Mouse (Mus musculus) forelimb bud, embryonic 11.5 days (tissue): ENCODE results near the gene Galnt18.

Experiments
- DNase-seq: peaks from one replicate; pipeline ENCODE4 v3.0.0-alpha.2; 2012; ENCODE audit warnings: low read depth, low spot score

Gene Galnt18

DNA sequence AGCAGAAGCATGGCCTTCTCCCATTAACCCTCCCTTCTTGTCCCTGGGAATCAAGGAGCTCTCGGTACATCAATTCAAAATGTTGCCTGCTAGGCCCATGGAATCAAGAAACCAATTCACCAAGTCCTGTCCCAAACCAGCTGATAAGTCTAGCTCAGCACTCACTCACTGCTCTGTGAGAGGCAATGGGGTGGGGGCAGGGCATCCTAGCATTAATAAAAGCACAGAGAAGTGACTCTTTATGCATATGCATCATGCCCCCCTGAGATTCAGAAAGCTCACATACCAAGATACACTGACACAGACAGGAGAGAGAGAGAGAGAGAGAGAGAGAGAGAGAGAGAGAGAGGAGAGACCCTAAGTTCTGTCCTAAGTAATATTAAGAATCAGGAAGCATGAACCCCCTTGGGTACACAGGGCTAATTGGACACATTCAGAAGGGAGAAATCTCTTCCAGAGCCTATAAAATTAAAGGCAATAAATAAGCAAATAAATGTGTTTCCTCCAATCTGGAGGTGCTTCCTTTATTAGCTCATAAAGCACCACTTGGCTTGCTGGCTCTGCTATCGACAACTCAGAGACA, 141.8 kb downstream of the Galnt18 start:
- DNase-seq, result peak; percentile 49

DNA sequence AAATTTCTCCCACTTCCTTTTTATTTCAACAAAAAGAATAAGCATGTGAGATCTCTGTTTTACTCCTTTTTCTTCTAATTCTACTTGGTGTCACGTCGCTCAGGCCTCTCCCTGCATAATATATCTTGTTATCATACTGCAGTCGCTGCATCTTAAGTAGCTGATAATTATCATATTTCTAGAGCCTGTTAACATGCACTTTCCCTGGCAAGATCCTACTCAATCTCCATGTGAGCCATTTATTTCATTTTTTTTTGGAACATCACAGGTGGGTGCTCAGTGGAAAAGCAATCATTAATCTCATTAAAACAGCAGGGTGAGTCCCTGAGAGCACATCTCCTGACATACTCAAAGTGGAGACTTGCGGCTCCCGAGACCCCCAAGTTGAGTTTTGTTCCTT, 143.3 kb downstream of the Galnt18 start:
- DNase-seq, result no peak

DNA sequence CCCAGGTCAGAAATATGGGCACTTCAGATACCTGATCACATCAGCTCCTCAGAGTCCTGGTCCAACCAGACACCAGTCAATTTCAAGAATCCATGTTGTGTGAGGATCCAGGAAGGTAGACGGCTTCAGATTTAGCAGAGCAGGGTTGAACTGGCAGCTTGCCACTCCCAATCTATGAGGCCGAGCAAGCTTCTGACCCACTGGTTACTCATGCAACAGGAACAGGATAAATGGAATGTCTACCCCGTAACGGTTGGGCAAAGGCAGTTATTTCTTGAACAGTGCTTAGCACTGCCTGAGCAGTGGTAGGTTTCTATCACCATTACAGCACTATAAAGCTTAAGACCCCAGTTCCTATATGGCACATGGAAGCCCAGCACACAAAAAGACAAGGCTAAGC, 148.5 kb downstream of the Galnt18 start:
- no peak for DNase-seq

DNA sequence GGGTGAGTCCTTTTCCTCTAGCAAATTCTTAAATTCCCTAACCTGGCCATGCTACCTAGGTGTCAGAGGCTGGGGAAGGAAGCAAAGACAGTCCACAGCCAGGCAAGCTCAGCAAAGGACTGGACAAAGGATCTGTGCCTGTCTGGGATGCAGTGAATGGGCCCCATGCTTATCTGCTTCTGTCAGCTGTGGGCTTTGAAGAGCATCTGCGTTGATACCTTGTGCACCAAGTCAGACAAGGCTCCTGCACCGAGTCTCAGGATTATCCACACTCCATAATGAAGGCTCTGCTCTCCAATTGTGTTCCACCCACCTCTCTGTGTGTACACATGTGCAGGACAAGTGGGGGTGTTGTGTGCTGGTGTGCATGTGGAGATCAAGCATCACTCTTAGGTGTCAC, 153.5 kb downstream of the Galnt18 start:
- DNase-seq, result no peak

DNA sequence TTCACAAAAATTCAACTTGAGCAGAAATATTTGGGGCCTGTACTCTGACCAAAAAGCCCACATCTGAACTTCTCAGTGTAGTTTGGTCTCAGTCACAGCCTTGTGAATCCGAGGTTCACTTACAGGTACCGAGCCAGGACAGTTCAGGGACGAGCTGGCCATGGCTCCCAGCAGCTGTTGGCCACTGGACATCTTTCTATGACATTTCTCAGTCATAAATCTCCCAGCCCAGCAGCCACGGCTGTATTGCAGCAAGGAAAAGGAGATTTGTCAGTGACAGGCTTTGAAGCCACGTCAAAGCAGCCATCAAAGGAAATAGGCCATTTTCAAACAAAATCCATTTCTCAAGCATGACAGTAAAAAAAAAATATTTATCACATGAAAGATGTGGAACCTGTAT, 154.0 kb downstream of the Galnt18 start:
- DNase-seq, result no peak

DNA sequence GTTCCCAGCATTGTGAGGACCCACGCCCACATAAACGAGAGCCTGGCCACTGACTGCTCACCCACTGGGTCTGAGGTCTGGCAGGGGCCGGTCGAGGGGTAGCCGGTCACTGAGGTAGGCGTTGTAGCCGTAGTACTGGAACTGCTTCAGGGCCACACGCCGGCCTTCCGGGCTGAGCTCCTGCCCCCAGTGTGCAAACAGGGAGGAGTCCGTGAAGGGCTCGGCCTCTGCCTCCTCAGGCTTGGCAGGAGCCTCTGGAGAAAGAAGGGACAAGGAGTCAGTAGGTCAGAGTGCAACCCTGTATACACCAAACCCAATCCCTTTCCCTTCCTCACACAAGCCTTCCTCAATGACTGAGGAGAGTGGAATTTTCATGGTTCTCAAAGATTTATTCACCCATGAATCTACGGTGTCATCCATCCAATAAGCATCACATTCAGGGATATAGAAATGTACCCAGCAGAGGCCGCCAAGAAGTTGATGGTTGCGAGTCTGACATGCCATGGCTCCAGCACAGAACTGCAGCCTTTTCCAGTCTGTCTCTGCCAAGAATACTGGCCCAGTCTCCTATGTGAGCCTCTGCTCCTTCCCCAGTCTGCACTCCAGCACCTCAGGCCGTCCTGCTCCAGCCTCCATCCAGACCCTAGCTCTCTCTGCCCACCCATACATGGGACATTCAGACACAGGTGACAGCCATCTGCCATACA, 163.4 kb downstream of the Galnt18 start:
- no peak for DNase-seq

DNA sequence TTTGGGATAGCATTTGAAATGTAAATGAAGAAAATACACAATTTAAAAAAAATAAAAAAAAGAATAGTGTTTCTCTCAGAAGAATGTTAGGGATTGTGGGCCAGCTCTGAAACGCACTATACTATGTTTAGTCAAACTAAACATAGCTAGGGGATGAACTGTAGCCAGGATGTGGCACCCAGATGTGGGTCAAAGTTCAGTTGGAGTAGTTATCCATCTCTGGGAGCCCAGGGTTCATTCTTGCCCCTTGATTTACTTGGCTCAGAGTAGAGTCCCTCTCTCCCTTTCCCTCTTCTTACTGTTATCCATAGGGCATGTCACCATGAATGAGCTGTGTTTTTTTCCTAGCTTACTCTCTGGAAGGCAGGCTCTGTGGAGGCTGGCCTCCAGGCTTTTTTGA, 165.3 kb downstream of the Galnt18 start:
- no peak for DNase-seq

DNA sequence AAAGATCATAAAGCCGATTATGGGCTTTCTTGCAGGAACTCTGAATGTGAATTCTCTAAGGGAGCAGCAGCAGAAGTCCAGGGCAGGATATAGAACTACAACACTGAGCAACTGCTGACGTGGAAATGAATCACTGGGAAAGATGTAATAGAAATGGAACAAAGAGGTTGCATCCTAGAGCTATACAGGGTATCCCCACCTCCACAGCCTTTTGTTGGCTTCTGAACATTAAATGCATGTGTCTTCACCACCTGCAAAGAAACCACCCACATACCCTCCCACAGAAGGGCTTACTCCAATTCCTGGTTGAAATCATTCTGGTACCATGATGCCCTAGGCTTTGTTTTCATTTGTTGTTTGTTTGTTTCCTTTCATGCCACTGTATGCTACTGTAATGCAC, 172.3 kb downstream of the Galnt18 start:
- no peak for DNase-seq

DNA sequence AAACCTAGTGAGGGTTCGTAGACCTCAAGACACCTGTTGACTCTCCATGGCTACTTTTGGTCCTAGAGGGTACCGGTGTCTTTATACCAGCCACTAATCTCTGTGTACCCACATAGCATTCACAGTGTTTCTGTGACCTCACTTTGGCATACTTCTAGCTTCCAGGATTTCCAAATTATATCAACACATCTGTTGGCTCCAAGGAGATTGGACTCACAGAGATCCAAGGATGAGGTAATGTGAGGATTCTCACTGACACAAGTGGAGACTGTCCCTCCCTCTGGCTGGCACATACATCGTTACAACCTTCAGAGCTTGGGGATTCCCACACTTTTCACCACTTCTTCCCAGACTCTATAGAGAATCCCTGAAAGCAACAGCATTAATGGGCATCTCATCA, 173.7 kb downstream of the Galnt18 start:
- no peak for DNase-seq

DNA sequence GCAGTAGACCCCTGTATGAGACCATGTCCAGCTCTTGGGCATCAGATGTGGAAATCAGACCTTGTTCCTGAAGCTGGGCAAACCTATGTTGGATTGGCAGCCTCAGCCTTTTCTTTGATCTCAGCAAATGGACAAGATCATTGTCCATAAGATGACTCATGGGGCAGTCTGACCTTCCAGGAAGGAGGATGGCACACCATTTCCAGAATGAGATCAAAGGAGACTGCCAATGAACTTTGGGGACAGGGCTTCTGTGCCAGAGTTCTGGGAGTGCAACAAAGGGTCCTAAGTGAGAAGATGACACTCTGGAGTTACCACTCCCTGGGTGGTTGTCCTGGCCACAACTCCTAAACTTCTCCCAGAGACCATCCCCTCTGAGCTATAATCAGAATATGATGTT, 174.1 kb downstream of the Galnt18 start:
- no peak for DNase-seq

DNA sequence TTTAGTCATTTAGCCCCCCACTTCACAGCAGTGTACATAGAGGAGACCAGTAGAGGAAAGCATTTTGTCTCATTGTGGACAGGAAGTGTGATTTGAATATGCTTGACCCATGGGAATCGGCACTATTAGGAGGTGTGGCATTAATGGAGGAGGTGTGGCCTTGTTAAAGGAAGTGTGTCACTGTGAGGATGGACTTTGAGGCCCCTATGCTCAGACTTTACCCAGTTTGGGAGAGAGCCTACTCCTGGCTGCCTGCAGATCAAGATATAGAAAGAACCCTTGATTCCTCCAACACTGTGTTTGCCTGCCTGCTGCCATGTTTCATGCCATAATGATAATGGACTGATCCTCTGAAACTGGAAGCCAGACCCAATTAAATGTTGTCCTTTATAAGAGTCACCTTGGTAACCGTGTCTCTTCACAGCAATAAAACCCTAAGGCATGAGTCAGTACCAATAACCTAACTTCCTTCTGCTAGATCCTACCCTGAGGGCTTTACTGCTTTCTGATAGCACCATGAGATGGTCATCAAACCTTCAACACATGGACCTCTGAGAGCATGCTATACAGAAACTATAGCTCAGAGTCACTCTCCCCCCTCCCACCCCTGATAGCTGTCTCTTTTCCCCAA, 175.1 kb downstream of the Galnt18 start:
- no peak for DNase-seq

DNA sequence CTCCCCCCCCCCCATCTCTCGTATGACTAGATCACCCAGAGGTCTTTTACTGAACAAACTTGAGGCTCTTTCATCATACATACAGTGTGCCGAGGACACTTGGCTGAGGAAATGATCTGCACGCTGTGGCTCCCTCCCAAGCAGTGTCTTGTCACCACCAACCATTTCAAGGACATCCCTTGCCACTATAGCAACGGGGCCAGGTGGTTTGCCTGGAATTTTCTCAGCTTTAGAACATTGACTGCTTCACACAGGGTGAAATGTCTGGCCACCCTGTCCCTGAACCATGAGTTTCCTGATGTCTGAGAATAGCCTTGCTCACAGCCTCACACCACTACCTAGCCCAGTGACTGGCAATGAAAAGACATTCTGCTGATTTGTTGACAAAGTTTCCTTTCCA, 176.6 kb downstream of the Galnt18 start:
- DNase-seq, result no peak

DNA sequence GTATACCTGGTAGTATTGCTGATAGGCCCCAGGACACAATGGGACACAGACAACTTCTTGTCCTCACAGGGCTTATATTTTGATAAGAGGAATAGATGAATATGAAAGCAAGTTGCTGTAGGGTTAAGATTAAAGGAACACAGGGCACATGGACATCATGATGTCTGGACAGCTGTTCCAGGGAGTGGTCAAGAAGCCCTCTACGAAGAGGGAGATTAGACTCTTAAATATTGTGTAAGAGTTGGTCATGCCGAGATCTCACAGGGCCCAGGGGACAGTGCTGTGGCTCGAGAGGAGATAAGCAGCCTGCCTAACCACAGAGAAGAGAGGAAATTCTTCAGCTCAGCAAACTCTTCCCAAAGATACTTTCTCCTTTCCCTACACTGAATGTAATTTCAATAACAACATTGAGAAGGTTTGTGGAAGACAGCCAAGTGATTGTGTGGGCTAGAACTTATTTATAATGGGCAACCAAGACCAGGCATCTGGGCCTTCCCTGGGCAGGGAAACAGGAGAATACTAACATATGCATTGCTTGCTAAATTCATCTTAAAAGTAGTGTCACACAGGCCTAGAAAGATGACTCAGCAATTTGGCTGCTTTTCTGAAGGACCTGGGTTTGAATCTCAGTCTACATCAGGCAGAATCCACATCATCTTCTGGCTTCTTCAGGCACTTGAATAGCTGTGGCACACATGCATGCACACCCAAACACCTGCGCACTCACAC, 178.3 kb downstream of the Galnt18 start:
- no peak for DNase-seq

DNA sequence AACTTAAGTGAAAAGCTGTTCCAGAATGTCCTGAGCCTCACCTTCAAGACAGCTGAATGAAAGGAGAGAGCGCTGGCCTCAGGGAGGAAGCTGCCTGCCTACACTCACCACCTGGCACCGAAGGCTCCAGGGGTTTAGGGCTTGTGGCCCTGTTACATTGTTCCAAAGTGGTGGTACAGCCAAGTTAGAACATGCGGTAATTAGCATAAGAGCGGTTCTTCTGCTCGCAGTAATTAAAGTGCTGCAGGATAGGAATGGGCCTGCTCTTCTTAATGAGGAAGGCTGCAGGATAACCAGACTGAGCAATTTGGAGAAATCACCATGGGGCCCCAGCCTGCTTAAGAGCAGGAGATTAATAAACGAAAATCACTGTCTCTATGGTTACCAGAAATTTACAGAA, 179.0 kb downstream of the Galnt18 start:
- DNase-seq, result peak; percentile 24

DNA sequence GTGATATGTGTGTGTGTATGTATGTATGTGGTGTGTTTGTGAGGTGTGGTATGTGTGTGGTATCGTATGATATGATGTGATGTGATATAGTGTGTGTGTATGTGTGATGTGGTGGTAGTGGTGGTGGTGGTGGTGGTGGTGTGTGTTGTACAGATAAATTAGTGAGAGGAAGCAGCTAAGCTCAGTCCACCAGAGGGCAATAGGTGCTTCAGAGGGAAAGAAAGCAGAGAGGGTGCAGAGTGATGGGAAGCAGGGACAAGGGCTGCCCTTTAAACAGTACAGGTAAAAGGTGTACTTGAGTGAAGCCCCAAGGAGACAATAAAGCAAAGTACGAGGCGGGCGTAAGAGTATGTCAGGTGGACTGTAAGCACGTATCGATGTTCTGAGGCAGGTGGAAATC, 186.1 kb downstream of the Galnt18 start:
- no peak for DNase-seq

DNA sequence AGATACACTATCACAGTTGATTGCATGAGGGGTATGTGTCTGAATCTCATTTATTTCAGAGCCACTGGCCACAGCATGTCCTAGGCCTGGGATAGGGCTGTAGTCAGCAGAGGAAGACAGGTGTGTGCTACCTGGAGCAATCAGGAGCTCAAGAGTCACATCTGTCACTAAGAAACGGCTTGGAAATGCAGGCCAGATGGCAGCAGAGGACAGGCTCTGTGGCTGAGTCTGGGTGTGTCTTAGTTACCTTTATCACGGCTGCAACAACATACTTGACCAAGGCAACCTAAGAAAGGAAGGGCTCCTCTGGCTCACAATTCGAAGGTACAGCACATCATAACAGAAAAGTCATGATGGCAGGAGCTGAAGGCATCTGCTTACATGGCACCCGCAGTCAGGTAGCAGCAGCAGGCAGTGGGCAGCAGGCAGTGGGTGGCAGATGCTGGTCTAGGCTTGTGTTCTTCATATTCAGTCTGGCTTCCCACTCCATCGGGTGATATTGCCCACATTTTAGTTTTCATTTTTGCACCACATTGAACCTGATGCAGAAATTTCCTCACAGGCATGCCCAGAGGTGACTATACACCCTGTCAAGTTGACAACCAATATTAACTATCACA, 190.2 kb downstream of the Galnt18 start:
- DNase-seq, result no peak

DNA sequence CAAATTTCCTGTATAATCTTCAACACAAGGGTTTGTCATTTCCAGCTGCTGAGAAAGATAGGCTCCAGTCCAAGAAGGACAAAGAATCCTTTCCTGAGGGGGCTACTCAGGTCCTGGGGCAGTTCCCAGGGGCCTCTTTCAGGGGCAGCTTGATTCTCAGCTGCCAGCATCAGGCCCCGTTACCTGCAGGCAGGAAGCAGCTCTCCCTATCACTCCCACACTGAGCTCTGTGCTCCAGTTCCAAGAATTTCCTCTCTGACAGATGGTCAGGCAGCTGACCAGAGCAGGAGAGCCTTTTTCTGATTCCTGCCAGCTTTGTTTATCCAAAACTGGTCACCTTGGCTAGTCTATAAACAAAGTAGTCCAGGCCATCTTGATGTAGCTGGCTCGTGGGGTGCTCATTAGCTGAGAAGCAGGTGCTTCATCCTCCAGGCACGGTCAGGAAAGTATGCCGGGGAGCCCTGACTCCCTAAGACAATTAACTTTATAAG, 191.4 kb downstream of the Galnt18 start:
- DNase-seq, result no peak

DNA sequence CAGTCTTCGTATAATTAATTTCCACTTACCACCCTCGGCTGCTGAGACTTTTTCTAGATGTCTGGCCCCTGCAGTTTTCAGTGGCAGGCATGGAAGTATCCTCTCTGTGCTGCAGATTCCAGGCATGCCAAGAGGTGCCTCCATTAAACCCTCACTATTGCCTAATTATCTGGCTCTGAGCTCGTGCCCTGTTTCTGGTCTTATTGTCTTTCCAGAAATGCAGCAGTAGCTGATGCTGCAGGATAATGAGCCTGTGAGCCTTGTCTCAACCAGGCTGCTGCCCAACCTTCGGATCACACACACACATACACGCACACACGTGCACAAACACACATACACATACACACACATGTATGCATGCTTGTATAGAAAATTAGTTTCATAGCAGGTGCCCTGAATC, 199.2 kb downstream of the Galnt18 start:
- no peak for DNase-seq

DNA sequence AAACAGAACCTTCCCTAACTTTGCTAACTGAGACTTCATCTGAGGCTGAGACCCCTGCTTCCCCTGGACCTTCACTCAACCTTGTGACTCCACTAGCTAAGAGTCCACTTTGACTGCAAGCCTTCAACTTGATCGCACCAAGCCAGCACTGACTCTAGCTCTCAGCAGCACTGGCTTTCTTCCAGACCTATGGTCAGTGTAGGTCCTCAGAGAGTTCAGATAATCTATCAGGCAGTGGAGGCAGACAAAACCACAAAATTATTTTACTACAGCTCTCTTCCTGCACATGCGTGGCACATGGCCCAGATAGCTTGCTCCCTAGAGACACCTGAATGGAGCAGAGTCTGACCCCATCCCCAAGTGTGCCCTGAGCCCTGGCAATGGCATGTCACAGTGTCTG, 204.7 kb downstream of the Galnt18 start:
- DNase-seq, result no peak

DNA sequence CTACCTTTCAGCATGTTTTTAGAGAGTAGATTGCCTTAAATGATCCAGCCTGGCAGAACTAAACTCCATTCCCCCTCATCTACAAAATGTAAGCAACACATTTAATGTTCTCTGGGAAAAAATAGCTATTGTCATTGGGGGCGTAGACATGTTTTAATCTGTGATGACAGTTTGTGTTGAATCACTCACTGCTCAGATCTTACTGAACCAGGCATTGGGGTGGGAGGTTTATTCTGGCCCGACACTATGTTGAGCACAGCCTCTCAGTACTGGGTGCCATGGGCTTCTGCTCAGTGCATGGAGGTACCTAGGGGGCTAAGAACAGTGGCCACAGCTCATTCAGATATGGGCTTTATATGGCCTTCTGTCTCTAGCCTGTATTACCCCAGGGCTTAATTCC, 207.4 kb downstream of the Galnt18 start:
- DNase-seq, result no peak

DNA sequence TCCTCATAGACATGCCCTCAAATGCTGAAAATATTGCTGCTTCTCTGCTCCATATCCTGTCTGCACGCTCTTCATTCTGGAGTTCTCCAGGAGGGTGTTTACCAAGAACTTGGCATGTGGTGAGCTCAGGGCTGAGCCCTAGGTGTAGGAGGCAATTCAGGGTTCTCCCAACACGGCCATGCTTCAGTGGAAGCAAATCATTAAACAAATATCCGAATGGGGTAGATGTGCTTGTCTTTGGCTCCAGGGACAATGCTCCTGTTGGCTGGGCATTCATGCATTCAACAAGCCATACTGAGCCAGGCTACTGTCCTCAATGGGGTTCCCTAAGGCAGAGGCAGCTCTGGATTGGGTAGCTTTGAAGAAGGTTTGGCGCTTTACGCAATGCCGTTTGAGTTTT, 212.9 kb downstream of the Galnt18 start:
- DNase-seq, result no peak
